Mouse (Mus musculus) heart, embryonic 11.5 days (tissue): ENCODE results near the gene Prdm13. TPM values are rescaled to one million over a fixed set of nuclear protein-coding genes. Genes with fewer than 3 reads are reported as not detected.

Source experiments
- ATAC-seq: fragments of 200-750 bp; cut with Nextera tagmentation; replicated peaks from 2 replicates; pipeline ENCODE4 v1.8.0; 2017; ENCODE audit warnings: moderate library complexity; ENCODE audit not compliant: insufficient number of reproducible peaks, low FRiP score, low TSS enrichment
- H3K27ac ChIP-seq: fragments of 300-500 bp; sonication (generic); 2 replicates; pipeline ENCODE4 v1.5.1; 2014; ENCODE audit warnings: mild to moderate bottlenecking, low read depth, low read length
- H3K27me3 ChIP-seq: fragments of 300-500 bp; sonication (generic); 2 replicates; pipeline ENCODE4 v1.6.1; 2014; ENCODE audit warnings: mild to moderate bottlenecking, low read length, mixed read lengths; ENCODE audit not compliant: control insufficient read depth, insufficient read depth
- H3K36me3 ChIP-seq: fragments of 300-500 bp; sonication (generic); 2 replicates; pipeline ENCODE4 v1.6.1; 2014; ENCODE audit warnings: mild to moderate bottlenecking, low read length, moderate library complexity, mixed read lengths; ENCODE audit not compliant: control insufficient read depth, insufficient read depth
- H3K4me1 ChIP-seq: fragments of 300-500 bp; sonication (generic); 2 replicates; pipeline ENCODE4 v1.6.1; 2014; ENCODE audit warnings: low read length; ENCODE audit not compliant: control insufficient read depth, insufficient read depth
- H3K4me2 ChIP-seq: fragments of 300-500 bp; sonication (generic); 2 replicates; pipeline ENCODE4 v1.6.1; 2014; ENCODE audit warnings: mild to moderate bottlenecking, moderate library complexity
- H3K4me3 ChIP-seq: fragments of 300-500 bp; sonication (generic); 2 replicates; pipeline ENCODE4 v1.5.1; 2014; ENCODE audit warnings: low read depth, low read length
- H3K9ac ChIP-seq: fragments of 300-500 bp; sonication (generic); 2 replicates; pipeline ENCODE4 v1.6.1; 2014; ENCODE audit warnings: mild to moderate bottlenecking, low read depth, low read length, moderate library complexity
- H3K9me3 ChIP-seq: fragments of 300-500 bp; sonication (generic); replicated peaks from 2 replicates; pipeline ENCODE4 v1.6.1; 2016; ENCODE audit warnings: low read length; ENCODE audit not compliant: control insufficient read depth
- WGBS: fragments of 180-500 bp; shearing (Covaris S2); extraction: QIAGEN DNeasy Blood & Tissue Kit; methylation state at CpG from one replicate; pipeline ENCODE4 v1.1.7; 2014; ENCODE audit not compliant: insufficient replicate concordance; 5-methylcytosine and 5-hydroxymethylcytosine counted together
- polyA plus RNA-seq: library from polyadenylated mRNA; unstranded; fragments of >200 nt; fragmentation: Nextera tagmentation; extraction: Ambion mirVana; gene quantifications from 2 replicates; pipeline ENCODE4 v1.2.1, GENCODE M21; 2014

The Prdm13 gene
- polyA plus RNA-seq: not detected in 2 replicates

- WGBS: 3% methylated on average over 38 of the region's 38 CpGs
- H3K27me3 ChIP-seq: peaks cover 96% of the 10 kb centered on the region
- H3K9me3 ChIP-seq: no peaks in the 10 kb centered on the region
- no peaks in the 10 kb centered on the region for H3K36me3 ChIP-seq
- H3K9ac ChIP-seq: no peak within 1 kb of the TSS
- no peak for ATAC-seq
- no peak within 1 kb of the TSS for H3K4me2 ChIP-seq
- peaks cover 4% of the 10 kb centered on the region for H3K4me1 ChIP-seq
- H3K4me3 ChIP-seq: no peak within 1 kb of the TSS
- no peak within 1 kb of the TSS for H3K27ac ChIP-seq
These were observed at the start of gene Prdm13 for GRCm38 (mm10) chr4:21685595-21686091. Gene Prdm13, minus strand, starts transcription at chr4:21685963.

GRCm38 (mm10) chr4:21727615-21728165 lies 41.9 kb upstream of the Prdm13 start, which contains the start of gene Ccnc:
Gene Ccnc, plus strand, starts transcription at chr4:21727701.
- H3K9ac ChIP-seq: peak within 1 kb of the TSS; percentile 88
- H3K27me3 ChIP-seq: no peaks in the 10 kb centered on the region
- WGBS: under 1% methylated on average over 37 of the region's 37 CpGs
- peak within 1 kb of the TSS; percentile 89 for H3K4me3 ChIP-seq
- H3K27ac ChIP-seq: peak within 1 kb of the TSS; percentile 61
- H3K36me3 ChIP-seq: no peaks in the 10 kb centered on the region
- ATAC-seq: peak; percentile 95
- H3K4me2 ChIP-seq: peak within 1 kb of the TSS; percentile 77
- H3K4me1 ChIP-seq: peaks cover 2% of the 10 kb centered on the region; the same call in 1 of the 2 replicates
- no peaks in the 10 kb centered on the region for H3K9me3 ChIP-seq

- H3K27me3 ChIP-seq: no peaks in the 10 kb centered on the region
- peak overlapping the region; percentile 29 for H3K9ac ChIP-seq
- ATAC-seq: 0 out of 2 replicates have a peak, but pooled peaks have one; percentile 40
- H3K9me3 ChIP-seq: no peaks in the 10 kb centered on the region
- H3K27ac ChIP-seq: peak overlapping the region; percentile 61; the same call in 1 of the 2 replicates
- H3K36me3 ChIP-seq: no peaks in the 10 kb centered on the region
- H3K4me2 ChIP-seq: peak overlapping the region; percentile 77
- H3K4me1 ChIP-seq: peaks cover 2% of the 10 kb centered on the region; the same call in 1 of the 2 replicates
- 1% methylated on average over 22 of the region's 22 CpGs for WGBS
- peak overlapping the region; percentile 89 for H3K4me3 ChIP-seq
These were observed 41.3 kb upstream of the Prdm13 start for GRCm38 (mm10) chr4:21726912-21727614.

- no peaks in the 10 kb centered on the region for H3K36me3 ChIP-seq
- H3K27ac ChIP-seq: no peak overlapping the region
- H3K4me3 ChIP-seq: no peak overlapping the region
- no peaks in the 10 kb centered on the region for H3K4me1 ChIP-seq
- no peaks in the 10 kb centered on the region for H3K9me3 ChIP-seq
- no peaks in the 10 kb centered on the region for H3K27me3 ChIP-seq
- no peak overlapping the region for H3K9ac ChIP-seq
- WGBS: 56% methylated on average over 7 of the region's 7 CpGs
- no peak overlapping the region for H3K4me2 ChIP-seq
- no peak for ATAC-seq
These were observed 37.1 kb upstream of the Prdm13 start for GRCm38 (mm10) chr4:21722752-21723334.

GRCm38 (mm10) chr4:21712147-21712546 lies 26.4 kb upstream of the Prdm13 start:
- H3K36me3 ChIP-seq: no peaks in the 10 kb centered on the region
- peak overlapping the region; percentile 32 for H3K4me2 ChIP-seq
- 3% methylated on average over 13 of the region's 13 CpGs for WGBS
- ATAC-seq: peak; percentile 80
- 0 out of 2 replicates have a peak, but pooled peaks cover 2% of the 10 kb centered on the region for H3K27me3 ChIP-seq
- H3K4me1 ChIP-seq: no peaks in the 10 kb centered on the region
- H3K9me3 ChIP-seq: no peaks in the 10 kb centered on the region
- no peak overlapping the region for H3K9ac ChIP-seq
- H3K27ac ChIP-seq: no peak overlapping the region
- no peak overlapping the region for H3K4me3 ChIP-seq

GRCm38 (mm10) chr4:21705046-21705445 lies 19.3 kb upstream of the Prdm13 start:
- 30% methylated on average over 1 of the region's 1 CpGs for WGBS
- no peaks in the 10 kb centered on the region for H3K9me3 ChIP-seq
- no peaks in the 10 kb centered on the region for H3K36me3 ChIP-seq
- H3K4me3 ChIP-seq: no peak overlapping the region
- no peak overlapping the region for H3K4me2 ChIP-seq
- ATAC-seq: no peak
- no peaks in the 10 kb centered on the region for H3K4me1 ChIP-seq
- H3K27me3 ChIP-seq: no peaks in the 10 kb centered on the region
- H3K9ac ChIP-seq: no peak overlapping the region
- H3K27ac ChIP-seq: no peak overlapping the region

GRCm38 (mm10) chr4:21695638-21696254 lies 10.0 kb upstream of the Prdm13 start:
- no peak overlapping the region for H3K9ac ChIP-seq
- no peak for ATAC-seq
- WGBS: 32% methylated on average over 7 of the region's 7 CpGs

GRCm38 (mm10) chr4:21690221-21690620 lies 4.5 kb upstream of the Prdm13 start:
- no peak overlapping the region for H3K4me2 ChIP-seq
- H3K4me3 ChIP-seq: no peak overlapping the region
- H3K4me1 ChIP-seq: peaks cover 4% of the 10 kb centered on the region
- ATAC-seq: no peak
- H3K27ac ChIP-seq: no peak overlapping the region
- no peaks in the 10 kb centered on the region for H3K36me3 ChIP-seq
- H3K9ac ChIP-seq: no peak overlapping the region
- H3K9me3 ChIP-seq: no peaks in the 10 kb centered on the region
- WGBS: 11% methylated on average over 7 of the region's 7 CpGs
- H3K27me3 ChIP-seq: peaks cover 78% of the 10 kb centered on the region

More at GRCm38 (mm10) chr4:21695638-21696254, 10.0 kb upstream of the Prdm13 start:
- Histone ChIP-seq H3K4me3 (no peak overlapping the region), H3K36me3 (no peaks in the 10 kb centered on the region), H3K27me3 (peaks cover 24% of the 10 kb centered on the region), H3K4me2 (no peak overlapping the region), H3K4me1 (no peaks in the 10 kb centered on the region), H3K9me3 (no peaks in the 10 kb centered on the region), H3K27ac (no peak overlapping the region)
